Mouse (Mus musculus) C2C12 (cell line): ENCODE measurements around the gene Appbp2.

Source experiments
- CEBPB ChIP-seq: IDR thresholded peaks from one replicate; pipeline ENCODE4 v1.6.1; 2011; ENCODE audit warnings: low read depth, mild to moderate bottlenecking, control low read depth, moderate library complexity
- CTCF ChIP-seq: IDR thresholded peaks from one replicate; pipeline ENCODE4 v1.5.1; 2011; ENCODE audit not compliant: control insufficient read depth, insufficient read depth, insufficient read length
- MAX ChIP-seq: IDR thresholded peaks from one replicate; pipeline ENCODE4 v1.6.1; 2011; ENCODE audit warnings: mild to moderate bottlenecking, control low read depth

DNA sequence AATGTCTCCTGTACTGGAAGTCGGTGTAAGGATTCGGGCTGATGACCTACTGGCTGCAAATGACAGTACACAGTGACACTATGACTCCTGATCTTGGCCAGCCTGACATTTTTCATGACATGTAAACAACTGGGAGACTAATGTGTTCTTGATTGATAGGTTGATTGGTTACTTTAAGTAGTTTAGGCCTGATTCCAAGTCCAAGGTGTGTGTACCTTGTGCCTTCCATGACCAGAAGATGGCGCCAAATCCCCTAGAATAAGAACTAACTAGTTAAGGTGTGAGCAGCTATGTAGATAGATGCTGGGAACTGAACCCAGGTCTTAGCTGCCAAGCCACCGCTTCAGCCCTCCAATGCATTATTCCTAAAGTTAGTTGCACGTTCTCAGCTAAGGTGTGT, 50.8 kb downstream of the Appbp2 start:
- TF ChIP-seq CTCF (peak; percentile 20), CEBPB (no peak), MAX (no peak)
